Comparison of ENCODE assay signal across 16 mouse cellular contexts in the genomic region with DNA sequence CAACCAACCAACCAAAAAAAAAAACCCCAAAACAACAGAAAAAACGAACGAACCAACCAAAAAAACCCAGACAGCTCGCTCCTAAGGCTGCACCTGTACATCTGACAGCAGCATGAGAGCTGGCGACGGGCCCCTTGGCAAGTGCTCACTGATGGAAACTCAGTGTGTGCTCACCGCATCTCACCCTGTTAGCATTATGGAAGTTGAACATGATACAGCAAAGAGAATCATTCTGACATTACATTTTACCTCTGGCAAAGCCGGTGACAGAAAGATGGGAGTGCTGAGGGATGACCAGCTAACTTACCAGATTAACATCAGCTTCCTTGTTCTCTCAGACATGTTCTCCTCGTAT. TPM values are rescaled to one million over a fixed set of nuclear protein-coding genes. Genes with fewer than 3 reads are reported as not detected.
DNase-seq lines count a peak whose midpoint lies in the region; TF ChIP-seq lines count a peak whose summit lies in the region.
"Had no signal": no experiment of that assay in that cellular context is flagged by ENCODE, and none has a peak within 500 bp of the region (broad histone marks: within the 10 kb centered on the region; RNA-seq: fewer than 3 reads in every experiment).

No protein-coding gene starts in this region.

- no peak for TF ChIP-seq CTCF in spleen, adult 2 months (IDR thresholded peaks at IDR 0.05; ENCODE audit: extremely low read depth, insufficient read depth, insufficient read length, insufficient replicate concordance)

- intact Hi-C loops in heart, postnatal 14 days (cut with DNase I): no loop called here

- TF ChIP-seq POLR2A in spleen, adult 2 months (IDR thresholded peaks at IDR 0.05; ENCODE audit: low read depth, low read length): no peak

- no peak overlapping the region for H3K4me3 ChIP-seq in spleen, adult 2 months (ENCODE audit: extremely low read depth, insufficient read depth, insufficient read length)
- H3K4me3 ChIP-seq: forebrain, embryonic 13.5 days; heart, embryonic 12.5 days; limb, embryonic 15.5 days; stomach, embryonic 15.5 days had no signal

- no peaks in the 10 kb centered on the region for H3K27me3 ChIP-seq in spleen, adult 2 months (ENCODE audit: control insufficient read depth, insufficient read depth, low read length)
- H3K27me3 ChIP-seq: forebrain, embryonic 13.5 days; heart, embryonic 12.5 days; limb, embryonic 15.5 days; stomach, embryonic 15.5 days had no signal

- WGBS in spleen, adult 2 months: 33% methylated on average over 8 of the region's 8 CpGs

- peak in 1 of 2 experiments; percentile 36 for DNase-seq in spleen, adult 2 months (ENCODE audit: low read depth in 1 of 2, low spot score in 2 of 2)
- DNase-seq in spleen, postnatal 14 days (ENCODE audit: low spot score in 2 of 2): no peak
- peak; percentile 75 for DNase-seq in T-cell, adult 2 months (ENCODE audit: low spot score)
- peak; percentile 70 to 83 for DNase-seq in thymus, adult 18-20 months
- no peak for DNase-seq in right cerebral cortex, postnatal 25 days
- DNase-seq in adrenal gland, adult (ENCODE audit: inconsistent age in 2 of 2, low spot score in 1 of 2): no peak
- no peak for DNase-seq in heart, postnatal 14 days
- DNase-seq: adrenal gland, postnatal 36 days; cerebellum, postnatal 36 days; gastrocnemius, postnatal 36 days; kidney, postnatal 36 days; lung, postnatal 14 days had no signal

- peak overlapping the region; percentile 87 for H3K27ac ChIP-seq in spleen, adult 2 months (ENCODE audit: insufficient read depth, low read length)
- H3K27ac ChIP-seq: forebrain, embryonic 13.5 days; limb, embryonic 15.5 days; stomach, embryonic 15.5 days had no signal

- H3K36me3 ChIP-seq in spleen, adult 2 months (ENCODE audit: control insufficient read depth, insufficient read depth, low read length): no peaks in the 10 kb centered on the region
- H3K36me3 ChIP-seq: heart, embryonic 12.5 days; limb, embryonic 15.5 days; stomach, embryonic 15.5 days had no signal

- H3K4me1 ChIP-seq in spleen, adult 2 months (ENCODE audit: control insufficient read depth, insufficient read depth, insufficient read length): peaks cover 54% of the 10 kb centered on the region
- H3K4me1 ChIP-seq: limb, embryonic 15.5 days; stomach, embryonic 15.5 days had no signal

RNA-seq across cellular contexts. Expression of gene Mdm1, which starts 57.9 kb away (rescaled TPM):
- polyA plus RNA-seq in spleen, adult 2 months (2012; rRNA removed): 2.9 and 3.4 TPM in 2 replicates
- 1 to 10 TPM; 4.5 to 5.2 TPM for total RNA-seq in heart, postnatal 14 days (2021)

Comparison
In these comparisons a context has a peak if more than half of its experiments do, and no peak if none do; other contexts are left out.
1. DNase-seq: peak in T-cell, adult 2 months (single experiment) and thymus, adult 18-20 months (2 of 2); none in spleen, postnatal 14 days (0 of 2), right cerebral cortex, postnatal 25 days (single experiment), adrenal gland, adult (0 of 2) and heart, postnatal 14 days (0 of 2).